Mouse (Mus musculus) bone marrow, adult 2 months (tissue): ENCODE measurements around the gene Mrps36. TPM values are rescaled to one million over a fixed set of nuclear protein-coding genes. Genes with fewer than 3 reads are reported as not detected.
A peak's percentile ranks its signal among the peaks of the same experiment; 100 is the strongest.
"Not testable (repeated sequence)": the region's sequence is repeated elsewhere in the genome, so short reads cannot be mapped to it uniquely, and the experiment has no call there.

ENCODE experiments used
- H3K27ac ChIP-seq: fragments of 200-500 bp; 2 replicates; pipeline ENCODE4 v1.5.1; 2012; ENCODE audit warnings: low read depth, mild to moderate bottlenecking, control low read depth, inconsistent platforms, low read length; ENCODE audit not compliant: control insufficient read depth, poor library complexity, insufficient read depth
- H3K4me1 ChIP-seq: fragments of 200-500 bp; 2 replicates; pipeline ENCODE4 v1.6.1; 2011; ENCODE audit warnings: low read length; ENCODE audit not compliant: control insufficient read depth, insufficient read depth
- H3K4me3 ChIP-seq: fragments of 200-500 bp; replicated peaks from 2 replicates; pipeline ENCODE3; 2011; ENCODE audit warnings: mild to moderate bottlenecking, low read depth, low read length, control low read depth; ENCODE audit not compliant: control insufficient read depth
- CTCF ChIP-seq: fragments of 200-500 bp; IDR thresholded peaks from 2 replicates; pipeline ENCODE4 v1.5.1; 2011; ENCODE audit warnings: low read length, control low read depth; ENCODE audit not compliant: control insufficient read depth, insufficient read depth
- POLR2A ChIP-seq: fragments of 200-500 bp; IDR thresholded peaks from 2 replicates; pipeline ENCODE4 v1.6.1; 2011; ENCODE audit warnings: low read depth, mild to moderate bottlenecking, control low read depth, low read length, borderline replicate concordance; ENCODE audit not compliant: control insufficient read depth
- WGBS: fragments of 180-500 bp; shearing (Covaris S2); methylation state at CpG from one replicate; pipeline ENCODE4 v1.1.7; 2018; 5-methylcytosine and 5-hydroxymethylcytosine counted together
- polyA plus RNA-seq: library from polyadenylated mRNA; stranded (reverse); fragments of >200 nt; gene quantifications from 2 replicates; pipeline ENCODE4 v1.2.4, GENCODE M21; 2011; ENCODE audit warnings: low replicate concordance; ENCODE audit not compliant: missing spikeins, insufficient read depth, insufficient read length

The Mrps36 gene
- polyA plus RNA-seq, 1 experiment: 44.2 TPM

DNA sequence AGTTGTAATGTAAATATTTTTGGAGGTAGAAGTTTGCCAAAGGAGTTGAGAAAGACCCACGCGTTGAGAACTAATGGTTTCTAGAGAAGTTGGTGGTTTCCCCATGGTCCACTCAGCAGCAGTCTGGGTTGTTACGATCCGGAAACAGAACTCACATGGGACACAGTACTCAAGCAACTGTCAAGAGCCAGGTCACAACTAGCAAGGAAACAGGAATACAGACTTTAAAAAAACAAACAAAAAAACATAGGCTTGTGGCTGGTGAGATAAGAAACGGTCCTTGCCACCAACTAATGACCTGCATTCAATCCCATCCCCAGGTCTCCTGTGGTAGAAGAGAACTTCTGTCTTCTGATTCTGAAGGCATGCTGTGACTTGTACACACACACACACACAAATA lies 6.3 kb upstream of the Mrps36 start:
- Histone ChIP-seq H3K27ac (no peak overlapping the region; the same call in 1 of the 2 replicates), H3K4me3 (no peak overlapping the region), H3K4me1 (no peaks in the 10 kb centered on the region; the same call in none of the 2 replicates)
- TF ChIP-seq POLR2A: no peak
- no peak for TF ChIP-seq CTCF
- WGBS: 15% methylated on average over 5 of the region's 5 CpGs

DNA sequence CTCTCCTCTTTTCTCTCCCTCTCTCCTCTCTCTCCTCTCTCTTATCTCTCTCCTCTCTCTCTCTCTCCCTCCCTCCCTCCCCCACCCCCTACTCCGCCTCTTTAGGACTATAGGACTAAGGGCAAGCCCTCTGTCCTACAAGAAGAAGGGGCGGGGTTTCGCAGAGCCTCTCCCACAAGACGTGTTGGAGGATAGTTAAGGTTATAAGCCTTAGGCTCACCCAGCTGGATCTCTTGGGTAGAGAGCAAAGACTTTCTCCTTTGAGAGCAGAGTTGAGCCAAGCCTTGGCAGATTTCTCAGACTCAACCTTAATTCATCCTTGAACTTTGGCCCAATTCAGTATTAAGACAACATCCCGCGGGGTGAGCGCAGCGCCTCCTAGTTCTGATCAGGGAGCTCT lies 4.2 kb upstream of the Mrps36 start:
- no peaks in the 10 kb centered on the region; the same call in none of the 2 replicates for H3K4me1 ChIP-seq
- no peak overlapping the region for H3K27ac ChIP-seq
- TF ChIP-seq POLR2A: no peak
- 81% methylated on average over 8 of the region's 8 CpGs for WGBS
- H3K4me3 ChIP-seq: no peak overlapping the region

DNA sequence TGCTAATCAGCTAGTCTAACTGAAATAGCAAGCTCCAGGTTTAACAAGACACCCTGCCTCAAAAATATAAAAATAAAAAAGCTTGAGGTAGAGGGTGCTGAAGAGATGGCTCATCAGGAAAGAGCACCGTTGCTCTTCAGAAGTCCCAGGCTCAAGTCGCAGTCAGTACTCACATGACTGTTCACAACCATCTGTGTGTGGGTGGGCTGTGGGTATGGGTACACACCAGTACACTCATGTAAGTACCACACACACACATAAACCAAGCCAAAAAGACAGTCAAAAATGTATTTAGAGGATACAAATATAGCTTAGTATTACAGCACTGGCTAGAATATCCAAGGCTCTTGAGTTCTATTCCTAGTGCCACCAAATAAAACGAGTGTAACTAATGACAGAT lies 1.6 kb upstream of the Mrps36 start:
- H3K4me3 ChIP-seq: no peak overlapping the region
- no peak overlapping the region for H3K27ac ChIP-seq
- WGBS: 84% methylated on average over 3 of the region's 3 CpGs
- no peak for TF ChIP-seq CTCF
- TF ChIP-seq POLR2A: no peak
- no peaks in the 10 kb centered on the region; the same call in 1 of the 2 replicates for H3K4me1 ChIP-seq

DNA sequence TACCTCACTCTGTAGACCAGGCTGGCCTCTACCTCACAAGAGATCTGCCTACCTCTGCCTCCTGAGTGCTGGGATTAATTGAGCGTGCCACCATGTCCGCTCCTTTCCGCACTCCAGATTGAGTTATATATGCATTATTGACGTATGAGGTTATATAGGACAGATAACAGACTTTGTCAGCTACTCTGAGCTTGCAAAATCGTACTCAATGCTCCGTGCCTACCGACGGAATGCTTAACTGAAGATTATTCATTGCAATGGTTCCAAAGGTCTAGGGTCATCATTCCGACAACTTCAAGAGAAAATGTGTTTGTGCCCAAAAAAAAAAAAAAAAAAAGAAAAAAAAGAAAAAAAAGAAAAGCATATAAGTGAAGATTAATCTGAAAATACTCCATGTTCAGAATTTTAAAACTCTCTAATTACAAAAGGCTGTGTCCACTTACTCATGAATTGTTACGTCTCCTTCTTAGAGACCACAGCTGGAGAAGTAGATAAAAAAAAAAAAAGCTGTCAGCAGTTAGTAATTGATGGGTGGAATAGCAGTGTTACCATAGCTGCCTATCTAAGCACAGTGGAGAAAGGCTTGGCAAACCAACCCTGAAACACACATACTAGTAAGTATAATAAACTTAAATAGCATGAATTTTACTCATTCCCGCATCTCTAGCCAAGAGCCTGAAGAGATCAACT lies 968 bp downstream of the Mrps36 start:
- Histone ChIP-seq H3K27ac (peak overlapping the region; percentile 85), H3K4me1 (no peaks in the 10 kb centered on the region), H3K4me3 (peak overlapping the region; percentile 93)
- 74% methylated on average over 11 of the region's 11 CpGs for WGBS
- no peak for TF ChIP-seq CTCF
- no peak for TF ChIP-seq POLR2A

DNA sequence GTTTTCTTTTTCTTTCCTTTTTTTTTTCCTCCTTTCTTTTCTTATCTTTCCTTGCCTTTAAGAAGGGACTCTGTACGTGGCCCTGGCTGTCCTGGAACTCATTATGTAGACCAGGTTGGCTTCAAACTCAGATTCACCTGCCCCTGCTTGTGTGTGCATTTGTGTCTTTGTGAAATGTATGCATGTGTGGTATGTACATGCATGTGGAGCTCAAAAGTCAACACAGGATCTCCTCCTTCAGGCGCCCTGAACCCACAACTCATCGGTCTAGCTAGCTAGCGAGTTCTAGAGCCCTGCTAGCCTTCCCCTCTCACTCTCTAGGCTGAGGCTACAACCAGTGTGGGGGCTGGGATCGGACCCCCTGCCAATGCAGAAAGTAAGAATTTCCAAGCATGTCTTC lies 1.6 kb downstream of the Mrps36 start:
- H3K4me1 ChIP-seq: no peaks in the 10 kb centered on the region
- peak overlapping the region; percentile 4 for H3K4me3 ChIP-seq

DNA sequence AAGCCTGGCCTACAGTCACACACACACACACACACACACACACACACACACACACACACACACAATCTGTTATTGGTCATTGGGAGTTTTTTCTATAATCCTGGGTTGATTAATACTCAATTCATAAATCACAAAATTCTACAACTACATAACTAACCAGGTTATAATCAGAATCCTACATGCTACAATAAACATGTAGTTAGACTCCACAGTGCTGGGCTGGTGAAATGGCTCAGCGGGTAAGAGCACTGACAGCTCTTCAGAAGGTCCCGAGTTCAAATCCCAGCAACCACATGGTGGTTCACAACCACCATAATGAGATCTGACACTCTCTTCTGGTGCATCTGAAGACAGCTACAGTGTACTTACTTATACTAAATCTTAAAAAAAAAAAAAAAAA lies 11.7 kb downstream of the Mrps36 start:
- TF ChIP-seq POLR2A (no peak), CTCF (no peak)
- H3K4me3 ChIP-seq: no peak overlapping the region
- H3K27ac ChIP-seq: no peak overlapping the region
- WGBS: 94% methylated on average over 2 of the region's 2 CpGs
- H3K4me1 ChIP-seq: peaks cover 1% of the 10 kb centered on the region; the same call in 1 of the 2 replicates

More for the DNA sequence above, 1.6 kb downstream of the Mrps36 start:
- no peak overlapping the region for H3K27ac ChIP-seq
- 83% methylated on average over 5 of the region's 5 CpGs for WGBS
- TF ChIP-seq POLR2A (no peak), CTCF (no peak)

DNA sequence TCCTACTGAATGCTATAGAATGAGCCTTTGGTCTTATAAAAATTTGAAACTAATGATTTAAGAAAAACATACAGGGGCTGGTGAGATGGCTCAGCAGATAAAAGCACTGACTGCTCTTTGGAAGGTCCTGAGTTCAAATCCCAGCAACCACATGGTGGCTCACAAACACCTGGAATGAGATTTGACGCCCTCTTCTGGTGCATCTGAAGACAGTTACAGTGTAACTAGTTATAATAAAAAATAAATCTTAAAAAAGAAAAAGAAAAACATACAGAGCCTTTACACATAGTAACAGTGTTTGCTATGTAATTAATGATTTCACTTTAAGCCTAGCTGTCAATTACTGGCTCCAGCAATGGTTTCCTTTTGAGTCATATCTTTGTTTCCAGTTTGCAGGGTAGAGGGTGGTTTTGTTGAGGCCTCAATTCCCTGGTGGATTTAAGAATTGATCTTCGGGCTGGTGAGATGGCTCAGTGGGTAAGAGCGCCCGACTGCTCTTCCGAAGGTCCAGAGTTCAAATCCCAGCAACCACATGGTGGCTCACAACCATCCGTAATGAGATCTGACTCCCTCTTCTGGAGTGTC lies 12.9 kb downstream of the Mrps36 start:
- 90% methylated on average over 6 of the region's 6 CpGs for WGBS
- H3K4me1 ChIP-seq, H3K27ac ChIP-seq, H3K4me3 ChIP-seq: not testable (repeated sequence)

DNA sequence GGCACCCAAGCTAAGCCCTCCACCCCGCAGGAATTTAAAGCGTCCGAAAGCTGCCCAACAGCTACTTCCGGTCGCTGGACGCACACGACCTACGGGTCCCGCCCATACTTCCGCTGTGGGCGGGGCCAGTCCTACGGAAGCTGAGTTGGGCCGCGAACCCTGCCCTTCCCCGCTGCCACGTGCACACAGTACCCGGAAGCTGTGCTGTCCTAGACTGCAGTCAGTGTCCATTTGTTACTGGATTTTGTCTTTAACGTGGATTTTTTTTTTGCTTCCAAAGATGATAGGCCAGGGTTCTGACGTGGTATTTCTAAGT lies 13.6 kb downstream of the Mrps36 start, which contains the start of gene Cdk7:
TSS of gene Cdk7 (minus strand) at position 79 of the 316 bp plus-strand sequence.
- Histone ChIP-seq H3K27ac (peak within 1 kb of the TSS; percentile 72), H3K4me3 (peak within 1 kb of the TSS; percentile 98), H3K4me1 (peaks cover 1% of the 10 kb centered on the region; the same call in 1 of the 2 replicates)
- under 1% methylated on average over 19 of the region's 19 CpGs for WGBS
- no peak for TF ChIP-seq POLR2A
- TF ChIP-seq CTCF: no peak; the same call in 1 of the 2 replicates
